Mouse (Mus musculus): ENCODE data around the gene Kcnj8. TPM values are rescaled to one million over a fixed set of nuclear protein-coding genes. Genes with fewer than 3 reads are reported as not detected.
"Not testable (repeated sequence)": the region's sequence is repeated elsewhere in the genome, so short reads cannot be mapped to it uniquely, and the experiment has no call there.

Kcnj8 gene
- polyA plus RNA-seq, 1 experiment from 2014 or later = 13.6 TPM

GRCm38 (mm10) chr6:142524635-142525308, 46.6 kb downstream of the Kcnj8 start:
- no peaks in the 10 kb centered on the region for H3K4me1 ChIP-seq
- no peak overlapping the region for H3K9ac ChIP-seq (replicated peaks)
- peak; percentile 82 for ATAC-seq (ENCODE audit: low FRiP score)
- H3K9me3 ChIP-seq (replicated peaks) = no peaks in the 10 kb centered on the region
- H3K27me3 ChIP-seq (replicated peaks) = no peaks in the 10 kb centered on the region
- H3K36me3 ChIP-seq = no peaks in the 10 kb centered on the region
- no peak overlapping the region for H3K4me2 ChIP-seq
- no peak overlapping the region for H3K4me3 ChIP-seq (replicated peaks)
- WGBS = 12% methylated on average over 4 of the region's 4 CpGs
- no peak overlapping the region for H3K27ac ChIP-seq (replicated peaks)

- Histone ChIP-seq H3K4me3 (replicated peaks) (no peak overlapping the region), H3K36me3 (no peaks in the 10 kb centered on the region), H3K9ac (replicated peaks) (no peak overlapping the region), H3K27ac (replicated peaks) (no peak overlapping the region), H3K9me3 (replicated peaks) (no peaks in the 10 kb centered on the region), H3K27me3 (replicated peaks) (no peaks in the 10 kb centered on the region), H3K4me1 (no peaks in the 10 kb centered on the region), H3K4me2 (no peak overlapping the region)
- no peak for ATAC-seq (ENCODE audit: low FRiP score)
- 84% methylated on average over 12 of the region's 12 CpGs for WGBS
Observed at GRCm38 (mm10) chr6:142521591-142522110, 49.8 kb downstream of the Kcnj8 start.

GRCm38 (mm10) chr6:142519110-142519509, 52.3 kb downstream of the Kcnj8 start:
- Histone ChIP-seq H3K36me3 (no peaks in the 10 kb centered on the region), H3K27ac (replicated peaks) (no peak overlapping the region), H3K27me3 (replicated peaks) (no peaks in the 10 kb centered on the region), H3K9me3 (replicated peaks) (no peaks in the 10 kb centered on the region), H3K4me3 (replicated peaks) (no peak overlapping the region), H3K4me2 (peak overlapping the region; percentile 20; the same call in 1 of the 2 replicates), H3K4me1 (no peaks in the 10 kb centered on the region), H3K9ac (replicated peaks) (no peak overlapping the region)
- peak; percentile 49 for ATAC-seq (ENCODE audit: low FRiP score)
- WGBS = 14% methylated on average over 6 of the region's 6 CpGs

GRCm38 (mm10) chr6:142515379-142515778, 56.0 kb downstream of the Kcnj8 start:
- H3K9me3 ChIP-seq (replicated peaks); H3K36me3 ChIP-seq; H3K4me3 ChIP-seq (replicated peaks); H3K9ac ChIP-seq (replicated peaks); H3K27me3 ChIP-seq (replicated peaks); H3K4me2 ChIP-seq; H3K4me1 ChIP-seq; ATAC-seq (ENCODE audit: low FRiP score); H3K27ac ChIP-seq (replicated peaks): not testable (repeated sequence)
- WGBS = 78% methylated on average over 9 of the region's 9 CpGs

- Histone ChIP-seq H3K36me3 (no peaks in the 10 kb centered on the region), H3K4me2 (no peak overlapping the region), H3K27ac (replicated peaks) (no peak overlapping the region), H3K9ac (replicated peaks) (no peak overlapping the region), H3K9me3 (replicated peaks) (no peaks in the 10 kb centered on the region), H3K27me3 (replicated peaks) (0 out of 2 replicates have a peak, but pooled peaks cover 9% of the 10 kb centered on the region), H3K4me3 (replicated peaks) (no peak overlapping the region), H3K4me1 (no peaks in the 10 kb centered on the region)
- no peak for ATAC-seq (ENCODE audit: low FRiP score)
- 4% methylated on average over 10 of the region's 10 CpGs for WGBS
Observed at GRCm38 (mm10) chr6:142514912-142515311, 56.5 kb downstream of the Kcnj8 start.

Other genes with a start within 250 kb of the Kcnj8 start
- gene Slco1a5, start 248.6 kb downstream of the Kcnj8 start, polyA plus RNA-seq (2015; fragmentation: Nextera tagmentation; extraction: Ambion mirVana) = 0.06 and 0.14 TPM in 2 replicates
- gene Pyroxd1, start 226.0 kb downstream of the Kcnj8 start, polyA plus RNA-seq (2015; fragmentation: Nextera tagmentation; extraction: Ambion mirVana) = 18.2 and 18.7 TPM in 2 replicates
- gene Recql, start 184.5 kb downstream of the Kcnj8 start, polyA plus RNA-seq (2015; fragmentation: Nextera tagmentation; extraction: Ambion mirVana) = 21.4 and 21.6 TPM in 2 replicates
- 69.5 and 74.9 TPM in 2 replicates for gene Golt1b, start 184.4 kb downstream of the Kcnj8 start, polyA plus RNA-seq (2015; fragmentation: Nextera tagmentation; extraction: Ambion mirVana)
- 1.2 and 1.5 TPM in 2 replicates for gene Spx, start 158.2 kb downstream of the Kcnj8 start, polyA plus RNA-seq (2015; fragmentation: Nextera tagmentation; extraction: Ambion mirVana)
- gene Gys2, start 98.5 kb downstream of the Kcnj8 start, polyA plus RNA-seq (2015; fragmentation: Nextera tagmentation; extraction: Ambion mirVana) = 0.38 TPM in 1 of 2 replicates, not detected in the other
- gene Ldhb, start 63.7 kb downstream of the Kcnj8 start, polyA plus RNA-seq (2015; fragmentation: Nextera tagmentation; extraction: Ambion mirVana) = 526 and 576 TPM in 2 replicates
- 2.9 and 4.6 TPM in 2 replicates for gene Abcc9, start 130.7 kb upstream of the Kcnj8 start, polyA plus RNA-seq (2015; fragmentation: Nextera tagmentation; extraction: Ambion mirVana)
- 164 and 177 TPM in 2 replicates for gene Cmas, start 185.1 kb upstream of the Kcnj8 start, polyA plus RNA-seq (2015; fragmentation: Nextera tagmentation; extraction: Ambion mirVana)
- gene Sult6b2, start 232.9 kb upstream of the Kcnj8 start, polyA plus RNA-seq (2015; fragmentation: Nextera tagmentation; extraction: Ambion mirVana) = 0.08 and 0.12 TPM in 2 replicates

All from neural tube, embryonic 15.5 days (tissue).